Mouse (Mus musculus) kidney, adult 11 months (tissue): ENCODE measurements around the gene Psme2.

Experiments
- DNase-seq: peaks from one replicate; pipeline ENCODE4 v3.0.0; 2022

The Psme2 gene

DNA sequence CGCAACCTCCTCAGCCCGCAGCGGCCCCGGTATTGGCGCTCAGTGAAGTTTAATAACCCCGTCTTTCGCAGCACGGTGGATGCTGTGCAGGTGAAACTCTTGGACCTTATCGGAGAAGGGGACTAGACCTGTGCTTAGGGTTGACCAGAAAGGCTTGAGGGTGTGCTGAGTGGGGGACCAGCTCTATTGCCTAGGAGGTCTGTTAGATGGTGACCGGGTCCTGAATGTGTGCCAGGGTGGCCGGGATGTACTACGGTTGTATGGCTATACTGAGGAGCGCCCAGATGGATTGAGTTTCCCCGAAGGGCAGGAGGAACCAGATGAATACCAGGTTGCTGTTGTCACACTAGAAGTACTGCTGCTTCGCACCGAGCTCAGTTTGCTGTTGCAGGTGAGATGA lies 1.3 kb upstream of the Psme2 start:
- DNase-seq = no peak

DNA sequence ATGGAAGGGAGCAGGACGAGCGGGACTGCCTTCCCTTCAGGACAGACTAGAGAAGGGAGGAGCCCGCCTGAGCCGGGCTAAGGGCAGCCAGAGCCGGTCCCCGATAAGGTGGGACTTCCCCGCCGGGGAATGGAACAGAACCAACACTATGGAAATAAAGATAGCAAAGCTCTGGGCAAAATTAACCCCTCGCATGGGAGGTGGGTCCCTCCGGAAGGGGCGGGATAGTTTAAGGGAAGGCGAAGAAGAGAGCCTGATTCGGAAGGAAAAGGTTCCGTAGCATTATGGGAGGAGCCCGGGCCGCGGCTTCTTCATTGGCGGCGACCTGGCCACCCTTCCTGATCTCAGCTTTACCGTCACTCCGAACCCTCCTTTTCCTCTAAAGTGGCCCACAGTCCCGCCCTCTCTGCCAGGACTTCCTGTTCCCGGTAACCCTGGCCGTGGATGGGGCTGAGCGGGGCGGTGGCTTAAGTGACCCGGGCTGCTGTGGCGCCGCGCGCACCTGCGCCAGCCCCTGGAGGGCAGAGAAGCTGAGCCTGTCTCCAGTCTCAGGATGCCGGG lies 498 bp upstream of the Psme2 start, which contains the start of gene Rnf31:
Gene Rnf31, plus strand, starts transcription at position 378 of the 561 bp plus-strand sequence.
- peak; percentile 98 for DNase-seq

DNA sequence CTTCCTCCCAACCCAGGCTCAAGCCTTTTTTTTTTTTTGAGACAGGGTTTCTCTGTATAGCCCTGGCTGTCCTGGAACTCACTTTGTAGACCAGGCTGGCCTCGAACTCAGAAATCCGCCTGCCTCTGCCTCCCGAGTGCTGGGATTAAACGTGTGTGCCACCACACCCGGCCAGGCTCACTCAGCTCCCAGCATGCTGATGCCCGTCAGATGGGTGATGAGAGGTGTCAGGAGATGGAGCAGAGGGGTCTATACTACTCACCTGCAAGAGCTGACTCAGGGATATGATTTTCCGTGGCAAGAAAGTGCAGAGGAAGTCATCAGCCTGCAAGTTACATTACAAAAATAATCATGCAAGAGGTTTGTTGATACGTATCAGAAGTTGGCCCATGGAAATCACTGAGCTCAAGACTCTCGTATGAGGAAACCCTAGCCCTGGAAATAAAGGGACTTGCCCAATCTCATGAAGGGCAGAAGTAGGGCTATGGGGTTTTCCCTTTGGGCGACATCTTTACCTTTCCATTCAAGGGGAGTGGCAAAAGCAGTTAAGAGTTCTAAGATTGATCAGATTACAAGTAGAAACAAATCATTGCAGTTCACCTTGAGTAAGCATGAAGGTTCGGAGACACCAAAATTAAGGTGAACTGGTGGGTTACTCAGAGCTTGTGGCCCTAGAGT lies 1.0 kb downstream of the Psme2 start:
- DNase-seq = no peak

DNA sequence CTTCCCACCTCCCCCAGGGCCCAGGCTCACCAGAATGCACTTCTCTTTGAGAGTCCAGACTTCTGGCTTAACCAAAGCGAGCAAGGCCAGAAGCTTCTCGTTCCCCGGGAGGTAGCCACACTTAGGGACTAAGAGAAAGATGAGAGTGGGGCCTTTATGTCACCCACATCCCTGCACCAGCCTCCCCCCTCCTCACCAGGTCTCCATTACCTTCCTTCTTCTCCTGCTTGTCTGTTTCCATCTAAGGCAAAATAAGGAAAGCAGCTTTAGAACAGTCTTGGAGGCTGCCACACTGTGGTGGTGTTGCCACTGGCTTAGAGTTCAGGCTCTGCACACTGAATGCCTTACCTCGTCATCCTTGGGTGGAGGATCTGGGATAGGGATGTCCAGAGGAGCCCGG lies 1.6 kb downstream of the Psme2 start:
- DNase-seq = no peak

DNA sequence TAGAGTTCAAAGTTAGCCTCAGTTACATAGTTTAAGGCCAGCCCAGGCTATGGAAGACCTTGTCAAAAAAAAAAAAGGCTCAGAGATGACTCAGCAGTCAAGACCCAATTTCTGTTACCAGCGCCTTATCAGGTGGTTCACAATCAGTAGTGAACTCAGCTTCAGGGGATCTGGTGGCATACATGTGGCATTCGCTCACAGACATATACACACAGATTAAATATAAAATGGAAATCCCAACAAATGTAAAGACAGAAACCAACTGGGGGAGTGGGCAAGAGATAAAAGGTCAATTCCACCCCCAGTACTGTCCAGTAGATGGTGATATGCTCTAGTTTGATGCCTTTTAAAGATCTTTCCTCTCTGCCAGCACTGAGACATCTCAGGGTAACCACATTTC lies 4.8 kb downstream of the Psme2 start:
- DNase-seq = no peak

DNA sequence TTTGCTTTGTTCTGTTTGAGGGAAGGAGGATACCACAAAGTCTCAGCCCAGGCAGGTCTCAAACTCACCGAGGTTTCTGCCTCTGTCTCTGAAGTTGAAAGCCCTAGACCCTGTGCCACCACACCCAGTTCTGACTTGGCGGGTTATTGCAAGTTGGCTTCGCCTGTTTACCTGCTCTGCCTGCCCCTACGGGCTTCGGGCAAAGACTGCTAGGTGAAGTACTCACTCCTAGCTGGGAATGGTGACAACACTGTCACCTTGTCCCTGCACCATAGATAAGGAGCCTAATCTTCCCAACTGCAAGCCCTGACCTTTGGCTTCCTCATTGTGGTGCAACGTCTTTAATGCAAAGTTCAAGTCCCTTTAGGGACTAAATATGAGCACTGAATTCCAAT lies 5.3 kb downstream of the Psme2 start:
- no peak for DNase-seq

DNA sequence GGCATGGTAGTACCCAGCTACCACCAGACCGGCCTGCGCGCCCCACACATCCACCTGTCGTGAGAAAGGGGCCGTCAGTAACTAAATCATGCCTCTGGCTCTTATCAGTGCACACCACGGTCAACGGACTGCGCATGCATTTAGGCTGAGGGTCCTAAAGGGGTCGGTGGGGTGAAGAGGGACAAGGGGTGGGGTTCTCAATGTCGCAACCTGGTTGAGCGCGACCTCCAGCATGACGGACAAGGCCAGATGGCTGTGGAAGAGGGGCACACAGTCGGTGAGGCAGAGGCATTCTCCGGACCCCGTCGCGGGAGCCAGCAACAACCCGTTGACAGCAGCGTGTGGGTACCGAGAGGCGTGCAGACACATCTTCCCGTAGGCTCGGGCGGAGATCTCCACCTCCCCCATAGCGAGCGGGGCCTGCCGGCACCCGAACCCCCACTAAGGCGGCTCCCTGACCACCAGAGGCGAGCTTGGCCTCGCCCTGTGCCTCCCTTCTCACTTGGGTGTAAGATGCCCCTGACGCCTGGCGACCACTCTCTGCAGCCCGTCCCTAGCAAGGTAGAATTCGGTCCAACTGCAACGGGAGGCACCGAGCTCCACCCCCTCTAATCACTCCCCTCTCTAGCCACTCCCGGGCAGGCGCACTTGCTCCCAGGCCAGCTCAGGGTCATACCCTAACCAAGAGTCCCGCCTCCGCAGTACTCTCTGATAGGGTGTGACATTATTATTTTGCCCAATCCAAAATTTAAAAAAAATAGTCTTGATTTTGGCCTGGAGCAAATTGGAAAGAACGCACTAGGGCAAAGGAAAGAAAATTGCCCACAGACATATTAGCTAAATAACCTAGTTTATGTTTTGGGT lies 6.0 kb downstream of the Psme2 start, which contains the start of gene Emc9:
Gene Emc9, minus strand, starts transcription at position 601 of the 864 bp plus-strand sequence.
- DNase-seq = peak; percentile 81

DNA sequence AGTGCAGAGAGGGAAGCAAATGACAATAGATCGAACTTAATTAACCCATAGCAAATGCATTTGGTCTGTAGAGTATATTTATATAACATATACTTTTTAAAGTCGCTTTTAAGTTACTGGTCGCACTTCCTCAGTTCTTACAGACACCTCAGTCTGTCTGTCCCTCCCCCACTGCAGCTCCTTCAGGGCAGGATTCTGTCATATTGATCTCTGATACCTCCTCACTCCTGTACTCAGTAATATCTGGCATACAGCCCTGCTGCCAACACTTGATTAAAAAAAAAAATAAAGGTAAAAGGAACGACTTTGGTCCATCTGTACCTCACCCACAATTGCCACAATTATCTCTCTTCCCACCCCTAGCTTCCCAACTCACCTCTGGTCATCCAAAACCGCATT lies 6.6 kb downstream of the Psme2 start:
- DNase-seq = no peak

DNA sequence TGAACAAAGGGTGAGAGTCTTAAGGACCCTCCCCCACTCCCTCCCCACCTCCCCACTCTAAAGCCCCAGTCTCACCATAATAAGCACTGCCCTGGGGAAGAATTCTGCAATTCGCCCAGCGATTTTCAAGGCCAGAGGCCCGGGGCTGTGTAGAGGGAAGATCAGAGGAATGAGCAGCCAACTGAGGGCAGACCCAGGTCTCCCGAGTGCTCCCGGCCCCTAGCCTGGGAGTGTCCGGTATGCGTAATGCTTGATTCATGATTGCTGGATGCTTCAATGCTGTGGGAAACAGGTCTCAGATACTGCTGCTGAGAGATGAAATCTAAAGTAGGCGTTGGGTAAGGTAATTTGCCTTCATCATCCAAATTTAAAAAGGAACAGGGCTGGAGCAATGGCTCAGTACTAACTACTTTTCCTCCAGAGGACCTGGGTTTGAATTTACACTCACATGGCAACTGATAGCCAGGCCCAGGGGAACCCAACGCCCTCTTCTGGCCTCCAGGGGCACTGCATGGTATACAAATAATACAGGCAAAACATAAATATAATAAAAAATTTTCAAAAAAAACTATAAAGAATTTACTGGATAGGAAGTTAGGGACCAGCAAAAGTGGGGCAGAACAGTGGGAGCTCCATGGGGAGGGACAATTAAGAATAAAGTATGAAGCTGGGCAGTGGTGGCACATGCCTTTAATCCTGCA lies 8.8 kb downstream of the Psme2 start:
- DNase-seq = no peak

DNA sequence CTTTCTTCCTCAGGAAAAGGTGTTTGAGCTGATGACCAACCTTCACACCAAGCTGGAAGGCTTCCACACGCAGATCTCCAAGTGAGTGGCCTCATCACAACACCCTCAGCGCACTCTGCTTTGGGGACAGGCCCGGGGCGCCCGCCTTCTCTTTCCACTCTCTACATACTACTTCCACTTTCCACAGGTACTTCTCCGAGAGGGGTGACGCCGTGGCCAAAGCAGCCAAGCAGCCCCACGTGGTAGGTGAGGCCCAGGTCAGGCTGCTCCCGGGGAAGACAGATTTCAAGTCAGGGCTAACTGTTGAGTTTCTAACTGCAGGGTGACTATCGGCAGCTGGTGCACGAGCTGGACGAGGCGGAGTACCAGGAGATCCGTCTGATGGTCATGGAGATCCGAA lies 10.2 kb downstream of the Psme2 start:
- DNase-seq = no peak

DNA sequence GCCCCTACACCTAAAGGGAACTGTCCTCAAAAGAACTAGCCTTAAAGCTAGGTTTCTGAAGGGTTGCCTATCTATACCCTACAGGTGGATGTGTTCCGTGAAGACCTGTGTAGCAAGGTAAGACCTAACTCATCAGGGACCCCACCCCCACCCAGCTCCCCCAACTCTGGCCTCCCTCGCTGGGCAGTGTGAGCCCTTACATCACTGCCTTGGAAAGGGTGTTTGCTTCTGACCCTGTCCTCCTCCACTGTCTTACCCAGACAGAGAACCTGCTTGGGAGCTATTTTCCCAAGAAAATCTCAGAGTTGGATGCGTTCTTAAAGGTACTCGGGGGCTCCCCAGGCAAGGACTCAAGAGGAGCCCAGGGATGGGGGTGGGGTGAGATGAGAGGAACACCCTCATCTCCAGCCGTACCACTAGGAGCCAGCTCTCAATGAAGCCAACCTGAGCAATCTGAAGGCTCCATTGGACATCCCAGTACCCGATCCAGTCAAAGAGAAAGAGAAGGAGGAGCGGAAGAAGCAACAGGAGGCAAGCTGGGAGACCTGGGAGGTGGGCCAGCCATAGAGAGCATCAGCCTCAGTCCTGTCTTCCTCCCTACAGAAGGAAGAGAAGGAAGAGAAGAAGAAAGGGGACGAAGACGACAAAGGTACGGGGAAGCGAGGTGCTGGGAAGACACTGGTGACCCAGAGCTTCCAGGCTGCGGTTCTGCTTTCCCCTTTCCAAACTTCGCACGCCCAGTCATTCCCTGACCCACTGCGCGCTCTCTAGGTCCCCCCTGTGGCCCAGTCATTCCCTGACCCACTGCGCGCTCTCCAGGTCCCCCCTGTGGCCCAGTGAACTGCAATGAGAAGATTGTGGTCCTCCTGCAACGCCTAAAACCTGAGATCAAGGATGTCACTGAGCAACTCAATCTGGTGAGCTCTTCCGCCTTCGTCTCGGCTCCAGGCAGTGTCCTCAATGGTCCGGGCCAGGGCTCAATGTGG lies 11.1 kb downstream of the Psme2 start:
- no peak for DNase-seq

DNA sequence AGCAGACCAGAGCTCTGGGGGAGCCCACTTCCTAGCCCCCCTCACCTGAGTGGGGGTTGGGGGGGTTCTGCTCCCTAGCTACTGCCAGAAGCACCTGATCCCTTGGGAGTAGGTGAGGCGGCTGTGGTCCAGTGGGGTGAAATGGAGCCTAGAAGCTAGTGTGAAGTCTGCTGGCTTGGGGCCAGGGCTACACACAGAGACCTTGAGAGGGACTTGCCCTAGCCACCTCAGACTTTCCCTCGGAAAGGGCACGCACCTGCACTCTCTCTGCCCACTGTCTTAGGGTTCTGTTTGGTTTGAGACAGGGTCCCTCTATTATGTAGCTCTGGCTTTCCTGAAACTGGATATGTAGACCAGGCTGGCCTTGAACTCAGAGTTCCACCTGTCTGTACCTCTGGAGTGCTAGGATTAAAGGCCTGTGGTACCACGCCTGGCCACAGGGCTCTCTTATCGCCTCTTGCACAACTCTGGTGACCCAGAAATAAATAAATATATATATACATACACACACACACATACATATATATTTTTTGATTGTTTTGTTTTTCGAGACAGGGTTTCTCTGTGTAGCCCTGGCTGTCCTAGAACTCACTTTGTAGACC lies 12.1 kb downstream of the Psme2 start:
- DNase-seq = peak; percentile 80

DNA sequence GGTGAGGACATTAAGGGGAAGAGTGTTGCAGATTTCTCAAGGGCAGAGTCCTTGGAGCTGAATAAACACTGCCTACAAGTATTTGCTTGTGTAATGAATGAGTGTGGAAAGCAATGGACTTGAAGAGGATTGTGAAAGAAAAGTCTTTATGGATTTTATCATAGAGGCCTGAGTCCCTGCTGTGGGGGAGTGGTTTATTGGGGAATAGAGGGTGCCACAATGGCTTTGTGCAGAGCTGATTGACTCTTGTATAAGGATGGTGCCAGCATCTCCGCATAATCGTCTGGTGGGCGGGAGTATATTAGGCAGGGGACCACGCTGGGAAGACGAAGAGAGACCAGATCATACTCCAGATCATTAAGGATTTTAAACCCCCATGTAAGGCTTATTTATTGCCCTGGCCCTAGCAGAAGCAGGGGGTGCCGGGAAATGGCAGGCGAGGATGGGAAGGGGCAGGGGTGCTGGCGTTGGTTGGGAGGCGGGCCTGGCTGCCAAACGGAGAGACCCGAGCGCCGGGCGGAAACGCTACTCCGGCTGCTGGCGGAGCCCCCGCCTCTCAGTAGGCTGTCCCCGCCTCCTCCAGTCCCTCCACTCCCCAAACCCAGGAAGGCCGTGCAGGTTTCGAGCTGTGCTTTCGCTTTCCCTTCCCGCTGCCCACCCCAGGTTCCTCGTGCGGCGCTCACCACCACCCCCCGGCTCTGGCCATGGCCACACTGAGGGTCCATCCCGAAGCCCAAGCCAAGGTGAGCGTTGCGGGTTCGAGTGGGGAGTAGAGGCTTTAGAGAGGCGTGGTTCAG lies 12.8 kb downstream of the Psme2 start, which contains the start of gene Psme1:
Gene Psme1, plus strand, starts transcription at position 253 of the 797 bp plus-strand sequence.
- DNase-seq = peak; percentile 80

DNA sequence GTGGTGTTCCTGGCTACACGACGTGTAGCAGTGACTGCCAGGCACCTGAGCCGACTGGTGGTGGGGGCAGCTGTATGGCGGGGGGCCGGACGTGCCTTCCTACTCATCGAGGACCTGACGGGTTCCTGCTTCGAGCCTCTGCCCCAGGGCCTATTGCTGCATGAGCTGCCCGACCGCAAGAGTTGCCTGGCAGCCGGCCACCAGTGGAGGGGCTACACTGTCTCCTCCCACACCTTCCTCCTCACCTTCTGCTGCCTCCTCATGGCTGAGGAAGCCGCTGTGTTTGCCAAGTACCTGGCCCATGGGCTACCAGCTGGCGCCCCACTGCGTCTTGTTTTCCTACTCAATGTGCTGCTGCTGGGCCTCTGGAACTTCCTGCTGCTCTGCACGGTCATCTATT lies 14.5 kb downstream of the Psme2 start:
- no peak for DNase-seq

DNA sequence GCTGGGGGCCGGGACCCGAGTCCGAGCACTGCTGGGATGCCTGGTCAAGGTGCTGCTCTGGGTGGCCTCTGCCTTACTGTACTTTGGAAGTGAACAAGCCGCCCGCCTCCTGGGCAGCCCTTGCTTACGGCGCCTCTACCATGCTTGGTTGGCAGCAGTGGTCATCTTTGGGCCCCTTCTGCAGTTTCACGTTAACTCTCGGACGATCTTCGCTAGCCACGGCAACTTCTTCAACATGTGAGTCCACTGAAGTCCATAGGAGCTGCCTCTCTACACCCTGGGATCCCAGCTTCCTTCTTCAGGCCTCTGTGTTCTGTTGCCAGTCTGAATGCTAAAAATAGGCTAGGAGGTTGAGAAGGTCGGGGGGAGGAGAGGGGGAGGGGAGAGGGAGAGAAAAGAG lies 15.2 kb downstream of the Psme2 start:
- DNase-seq = peak; percentile 60

DNA sequence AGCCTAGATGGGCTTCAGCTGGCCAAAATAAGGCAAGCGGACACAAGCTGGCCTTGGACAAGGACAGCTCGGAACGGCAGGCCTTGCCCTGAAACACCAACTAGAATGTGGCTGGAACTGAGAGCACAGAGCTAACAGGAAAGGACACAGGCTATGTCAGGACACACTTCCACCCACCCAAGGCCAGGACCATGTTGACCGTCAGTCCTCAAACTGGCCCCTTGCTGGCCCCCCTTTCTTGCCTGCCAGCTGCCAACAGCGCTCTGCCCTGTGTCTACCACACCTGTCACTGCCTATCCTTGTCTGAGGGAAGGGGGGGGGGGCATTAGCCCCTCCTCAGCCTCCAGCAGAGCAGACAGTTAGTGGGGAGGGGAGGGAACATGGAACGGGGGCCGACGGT lies 15.6 kb downstream of the Psme2 start, which contains the start of gene Fitm1:
Gene Fitm1, plus strand, starts transcription at position 316 of the 400 bp plus-strand sequence.
- DNase-seq = no peak

DNA sequence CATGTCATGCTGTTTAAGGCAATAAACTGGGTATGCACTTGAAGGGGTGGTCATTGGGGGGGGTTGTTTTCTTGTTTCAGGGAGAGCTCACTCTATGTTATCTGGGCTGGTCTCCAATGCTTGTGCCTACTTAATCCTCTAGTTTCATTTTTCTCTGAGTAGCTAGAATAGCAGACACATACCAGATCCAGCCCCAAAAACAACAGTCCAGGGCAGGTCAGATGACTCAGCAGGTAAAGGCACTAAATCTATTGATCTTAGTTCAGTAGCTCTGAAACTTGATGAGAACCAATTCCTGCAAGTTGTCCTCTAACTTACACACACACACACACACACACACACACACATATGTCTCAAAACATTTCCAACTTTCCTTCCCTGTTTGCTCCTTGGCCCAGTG lies 19.2 kb downstream of the Psme2 start:
- no peak for DNase-seq

DNA sequence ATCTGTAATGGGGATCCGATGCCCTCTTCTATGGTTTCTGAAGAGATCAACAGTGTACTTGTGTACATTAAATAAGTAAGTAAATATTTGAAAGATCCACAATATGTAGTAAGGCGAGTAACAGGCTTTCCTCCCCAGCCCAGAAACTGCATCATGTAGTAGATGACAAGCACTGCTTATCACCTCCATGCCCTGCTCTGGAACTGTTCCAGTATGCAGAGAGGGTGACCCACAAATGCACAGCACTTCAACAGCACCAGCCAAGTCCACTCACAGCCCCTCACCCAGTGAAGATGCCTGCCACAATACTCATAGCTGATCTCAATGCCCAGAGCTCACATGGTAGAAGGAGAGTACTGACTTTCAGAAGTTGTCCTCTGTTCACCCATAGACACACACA lies 20.3 kb downstream of the Psme2 start:
- no peak for DNase-seq

DNA sequence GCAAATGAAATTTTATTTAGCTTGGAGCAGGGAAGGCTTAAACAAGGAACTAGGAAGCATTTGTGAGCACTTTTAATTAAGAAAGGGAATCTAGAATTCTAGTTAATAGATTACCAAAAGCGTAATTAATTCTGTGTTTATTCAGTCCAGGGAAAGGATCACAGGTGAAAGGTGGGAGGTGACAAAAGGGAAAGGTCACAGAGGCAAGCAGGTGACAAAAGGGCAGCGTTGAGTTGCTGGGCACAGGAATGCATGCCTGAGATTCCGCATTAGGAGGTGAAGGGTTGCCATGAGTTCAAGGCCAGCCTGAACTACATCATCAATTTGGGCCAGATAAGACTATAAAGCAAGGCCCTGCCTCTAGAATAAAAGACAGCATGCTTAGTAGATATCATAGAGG lies 23.4 kb downstream of the Psme2 start:
- DNase-seq = peak; percentile 64

DNA sequence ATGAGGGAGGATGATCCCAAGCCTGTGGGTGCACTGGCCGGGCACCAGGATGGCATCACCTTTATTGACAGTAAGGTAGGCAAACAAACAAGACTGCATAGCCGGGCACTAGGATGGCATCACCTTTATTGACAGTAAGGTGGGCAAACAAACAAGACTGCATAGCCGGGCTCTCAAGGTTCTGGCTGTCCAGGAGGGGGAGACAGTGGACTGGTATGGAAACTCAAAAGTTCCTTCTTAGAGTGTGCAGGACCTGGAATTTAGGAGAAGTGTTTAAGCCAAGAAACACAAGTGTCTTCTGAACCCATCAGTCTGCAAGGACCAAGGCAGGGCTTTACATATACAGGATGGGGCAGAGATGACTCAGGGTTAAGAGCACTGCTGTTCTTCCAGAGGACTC lies 25.2 kb downstream of the Psme2 start:
- DNase-seq = no peak

DNA sequence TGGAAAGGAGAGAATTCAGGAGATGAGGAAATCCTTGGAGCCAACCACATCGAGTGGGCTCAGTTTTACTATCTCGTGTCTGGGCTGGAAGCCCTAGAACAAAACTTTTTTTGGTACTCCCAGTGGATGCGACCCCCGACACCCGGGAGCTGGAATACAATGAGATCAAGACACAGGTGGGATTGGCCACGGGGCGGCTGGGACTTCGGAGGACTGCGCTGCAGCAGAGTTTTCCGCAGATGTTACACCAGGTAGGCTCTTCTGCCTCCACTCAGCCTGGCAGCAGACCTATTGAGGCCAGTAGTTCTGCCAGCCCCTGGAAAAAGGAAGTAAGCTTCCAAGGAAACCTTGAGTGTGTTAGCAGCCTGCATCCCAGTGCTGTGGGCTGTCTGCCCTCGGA lies 27.7 kb downstream of the Psme2 start:
- no peak for DNase-seq
